Mouse (Mus musculus) Muller cell, postnatal 12 days (primary cell): Measurements from ENCODE around the gene Cntf.
A peak's percentile ranks its signal among the peaks of the same experiment; 100 is the strongest.

Source experiments
- DNase-seq: peaks from one replicate; pipeline ENCODE4 v3.0.0-alpha.2; 2015; ENCODE audit errors: inconsistent ontology term

Cntf gene

GRCm38 (mm10) chr19:12765308-12765707 is at the start of gene Cntf:
Gene Cntf, minus strand, starts transcription at chr19:12765632.
- DNase-seq = peak; percentile 94

- DNase-seq = no peak
These were observed 48.5 kb upstream of the Cntf start for GRCm38 (mm10) chr19:12813883-12814282.

- no peak for DNase-seq
These were observed 47.4 kb upstream of the Cntf start for GRCm38 (mm10) chr19:12812644-12813364.

GRCm38 (mm10) chr19:12806214-12806613 is 40.8 kb upstream of the Cntf start:
- no peak for DNase-seq

- DNase-seq = no peak
These were observed 40.3 kb upstream of the Cntf start for GRCm38 (mm10) chr19:12805730-12806129.

GRCm38 (mm10) chr19:12804237-12804636 is 38.8 kb upstream of the Cntf start:
- DNase-seq = no peak

GRCm38 (mm10) chr19:12802830-12803229 is 37.4 kb upstream of the Cntf start:
- no peak for DNase-seq

- no peak for DNase-seq
These were observed 35.6 kb upstream of the Cntf start for GRCm38 (mm10) chr19:12801046-12801445.

GRCm38 (mm10) chr19:12800621-12801020 is 35.2 kb upstream of the Cntf start:
- DNase-seq = no peak

- DNase-seq = no peak
These were observed 33.6 kb upstream of the Cntf start for GRCm38 (mm10) chr19:12799081-12799480.

GRCm38 (mm10) chr19:12798404-12798803 is 33.0 kb upstream of the Cntf start:
- no peak for DNase-seq

- DNase-seq = no peak
These were observed 31.6 kb upstream of the Cntf start for GRCm38 (mm10) chr19:12797071-12797470.

GRCm38 (mm10) chr19:12796328-12796931 is 31.0 kb upstream of the Cntf start:
- peak; percentile 86 for DNase-seq

GRCm38 (mm10) chr19:12795511-12796327 is 30.3 kb upstream of the Cntf start, which contains the start of the genes Zfp91 and Lpxn:
Gene Zfp91, minus strand, starts transcription at chr19:12796126.
Gene Lpxn, plus strand, starts transcription at chr19:12796193.
- peak; percentile 100 for DNase-seq

- DNase-seq = no peak
These were observed 29.7 kb upstream of the Cntf start for GRCm38 (mm10) chr19:12795110-12795509.

GRCm38 (mm10) chr19:12794056-12795044 is 28.9 kb upstream of the Cntf start:
- peak; percentile 93 for DNase-seq

GRCm38 (mm10) chr19:12792374-12792773 is 26.9 kb upstream of the Cntf start:
- DNase-seq = no peak

- DNase-seq = no peak
These were observed 22.3 kb upstream of the Cntf start for GRCm38 (mm10) chr19:12787721-12788120.

- DNase-seq = no peak
These were observed 21.5 kb upstream of the Cntf start for GRCm38 (mm10) chr19:12786803-12787395.

GRCm38 (mm10) chr19:12780437-12780836 is 15.0 kb upstream of the Cntf start:
- DNase-seq = no peak

- DNase-seq = no peak
These were observed 5.5 kb upstream of the Cntf start for GRCm38 (mm10) chr19:12770888-12771287.
